In the genomic region with DNA sequence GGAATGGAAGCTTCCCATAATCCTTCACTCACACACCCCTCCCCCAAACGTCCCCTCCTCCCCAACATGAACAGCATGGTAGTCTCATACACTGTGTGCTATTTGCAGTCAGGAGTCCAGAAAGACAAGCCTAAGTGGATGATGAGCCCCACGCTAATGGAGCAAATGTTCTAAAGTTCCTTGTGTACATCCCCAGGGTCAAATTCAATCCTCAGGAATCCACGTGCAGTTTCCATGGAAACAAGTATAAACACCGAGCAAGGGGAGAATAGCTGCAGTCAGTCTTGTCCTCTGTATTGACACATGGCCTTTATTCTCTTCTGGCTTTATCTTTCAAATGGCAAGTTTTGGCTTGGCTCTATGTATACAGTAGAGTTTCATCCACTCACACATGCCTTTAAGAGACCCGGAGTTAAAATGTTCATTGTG, we compare ENCODE assay signal across 12 mouse cellular contexts.
DNase-seq lines count a peak whose midpoint lies in the region; ATAC-seq lines count a peak whose summit lies in the region.
"Had no signal": no experiment of that assay in that cellular context is flagged by ENCODE, and none has a peak within 500 bp of the region (broad histone marks: within the 10 kb centered on the region; RNA-seq: fewer than 3 reads in every experiment).

No protein-coding gene starts in this region.

- no peak overlapping the region; the same call in 1 of the 2 replicates for H3K27ac ChIP-seq in embryonic facial prominence, embryonic 11.5 days (replicated peaks; ENCODE audit: low read depth, low read length)
- no peak overlapping the region for H3K27ac ChIP-seq in hindbrain, embryonic 16.5 days (ENCODE audit: low read depth, low read length)
- no peak overlapping the region for H3K27ac ChIP-seq in neural tube, embryonic 13.5 days (replicated peaks)
- H3K27ac ChIP-seq in kidney, embryonic 16.5 days (ENCODE audit: low read length) = no peak overlapping the region

- H3K4me2 ChIP-seq in embryonic facial prominence, embryonic 11.5 days (ENCODE audit: low read depth, low read length) = peak overlapping the region; percentile 23; the same call in 1 of the 2 replicates
- H3K4me2 ChIP-seq in hindbrain, embryonic 16.5 days (ENCODE audit: low read length) = peak overlapping the region; percentile 33
- H3K4me2 ChIP-seq in neural tube, embryonic 13.5 days = peak overlapping the region; percentile 44
- H3K4me2 ChIP-seq in kidney, embryonic 16.5 days (replicated peaks; ENCODE audit: low read depth, low read length) = no peak overlapping the region

- H3K4me1 ChIP-seq in embryonic facial prominence, embryonic 11.5 days (ENCODE audit: control insufficient read depth, insufficient read depth, low read length) = no peaks in the 10 kb centered on the region
- peaks cover 6% of the 10 kb centered on the region; the same call in 1 of the 2 replicates for H3K4me1 ChIP-seq in hindbrain, embryonic 16.5 days (ENCODE audit: control insufficient read depth, insufficient read depth, low read depth, low read length)
- H3K4me1 ChIP-seq in neural tube, embryonic 13.5 days (replicated peaks) = peaks cover 12% of the 10 kb centered on the region
- H3K4me1 ChIP-seq in kidney, embryonic 16.5 days (ENCODE audit: insufficient read depth, low read length) = peaks cover 9% of the 10 kb centered on the region; the same call in 1 of the 2 replicates

- H3K36me3 ChIP-seq in embryonic facial prominence, embryonic 11.5 days (replicated peaks; ENCODE audit: control insufficient read depth, insufficient read depth, low read depth, low read length) = no peaks in the 10 kb centered on the region
- no peaks in the 10 kb centered on the region for H3K36me3 ChIP-seq in hindbrain, embryonic 16.5 days (ENCODE audit: control insufficient read depth, insufficient read depth, low read length)
- no peaks in the 10 kb centered on the region for H3K36me3 ChIP-seq in neural tube, embryonic 13.5 days
- no peaks in the 10 kb centered on the region for H3K36me3 ChIP-seq in kidney, embryonic 16.5 days (ENCODE audit: insufficient read depth, low read length)

- no peaks in the 10 kb centered on the region for H3K27me3 ChIP-seq in embryonic facial prominence, embryonic 11.5 days (ENCODE audit: control insufficient read depth, insufficient read depth, low read length)
- H3K27me3 ChIP-seq in hindbrain, embryonic 16.5 days (replicated peaks; ENCODE audit: control insufficient read depth, insufficient read depth, low read length) = no peaks in the 10 kb centered on the region
- peaks cover 77% of the 10 kb centered on the region for H3K27me3 ChIP-seq in neural tube, embryonic 13.5 days
- peaks cover 7% of the 10 kb centered on the region; the same call in 1 of the 2 replicates for H3K27me3 ChIP-seq in kidney, embryonic 16.5 days (ENCODE audit: insufficient read depth, low read length)

- H3K4me3 ChIP-seq in embryonic facial prominence, embryonic 11.5 days (ENCODE audit: low read depth, low read length) = no peak overlapping the region
- peak overlapping the region; percentile 24 for H3K4me3 ChIP-seq in hindbrain, embryonic 16.5 days (ENCODE audit: low read length)
- H3K4me3 ChIP-seq in neural tube, embryonic 13.5 days = peak overlapping the region; percentile 19
- H3K4me3 ChIP-seq in kidney, embryonic 16.5 days (ENCODE audit: low read length) = no peak overlapping the region
- H3K4me3 ChIP-seq: myocyte had no signal

- peak; percentile 84 for ATAC-seq in embryonic facial prominence, embryonic 11.5 days (replicated peaks; ENCODE audit: insufficient number of reproducible peaks, low FRiP score, low TSS enrichment, low read depth)
- peak; percentile 92 for ATAC-seq in hindbrain, embryonic 16.5 days
- peak; percentile 83 for ATAC-seq in neural tube, embryonic 13.5 days (ENCODE audit: low read depth)
- ATAC-seq in kidney, embryonic 16.5 days (ENCODE audit: low FRiP score, low TSS enrichment) = no peak
- ATAC-seq: CD4-positive, CD25-positive, alpha-beta regulatory T cell, adult 4 months had no signal

- DNase-seq in layer of hippocampus, postnatal 10 days (ENCODE audit: low spot score in 2 of 2) = peak; percentile 11 to 25
- DNase-seq in layer of hippocampus, adult 11-12 months (ENCODE audit: low spot score) = no peak
- DNase-seq in embryonic facial prominence, embryonic 11.5 days (ENCODE audit: low spot score) = peak; percentile 76
- DNase-seq in cerebellum, adult 11-12 months = no peak
- no peak for DNase-seq in frontal cortex, postnatal 14 days (ENCODE audit: low spot score in 2 of 2)
- DNase-seq: adrenal gland, adult 8-10 months; kidney, adult 11 months had no signal

- H3K9ac ChIP-seq in embryonic facial prominence, embryonic 11.5 days (replicated peaks; ENCODE audit: low read length) = no peak overlapping the region
- no peak overlapping the region for H3K9ac ChIP-seq in hindbrain, embryonic 16.5 days (ENCODE audit: low read depth, low read length)
- H3K9ac ChIP-seq in neural tube, embryonic 13.5 days = 0 out of 2 replicates have a peak overlapping the region, but pooled peaks have one; percentile 5
- no peak overlapping the region for H3K9ac ChIP-seq in kidney, embryonic 16.5 days (replicated peaks; ENCODE audit: low read length)

- 14% methylated on average over 5 of the region's 5 CpGs for WGBS in embryonic facial prominence, embryonic 11.5 days
- 7% methylated on average over 5 of the region's 5 CpGs for WGBS in hindbrain, embryonic 16.5 days
- 12% methylated on average over 5 of the region's 5 CpGs for WGBS in neural tube, embryonic 13.5 days
- WGBS in kidney, embryonic 16.5 days = 31% methylated on average over 5 of the region's 5 CpGs

- H3K9me3 ChIP-seq in embryonic facial prominence, embryonic 11.5 days (replicated peaks; ENCODE audit: control insufficient read depth, low read length) = no peaks in the 10 kb centered on the region
- no peaks in the 10 kb centered on the region for H3K9me3 ChIP-seq in hindbrain, embryonic 16.5 days (ENCODE audit: control insufficient read depth, low read length)
- no peaks in the 10 kb centered on the region for H3K9me3 ChIP-seq in neural tube, embryonic 13.5 days
- no peaks in the 10 kb centered on the region for H3K9me3 ChIP-seq in kidney, embryonic 16.5 days (ENCODE audit: low read length)

Comparison
In these comparisons a context has a peak if more than half of its experiments do, and no peak if none do; other contexts are left out.
1. DNase-seq: peak in layer of hippocampus, postnatal 10 days (2 of 2) and embryonic facial prominence, embryonic 11.5 days (single experiment); none in layer of hippocampus, adult 11-12 months (single experiment), cerebellum, adult 11-12 months (single experiment) and frontal cortex, postnatal 14 days (0 of 2).
2. H3K4me3 ChIP-seq: peak in hindbrain, embryonic 16.5 days (single experiment) and neural tube, embryonic 13.5 days (single experiment); none in embryonic facial prominence, embryonic 11.5 days (single experiment) and kidney, embryonic 16.5 days (single experiment).